Comparison of ENCODE assay signal across 10 mouse cellular contexts in genomic region chr10:99555658-99556352, GRCm38 (mm10).
A peak's percentile ranks its signal among the peaks of the same experiment; 100 is the strongest.
DNase-seq lines count a peak whose midpoint lies in the region; ATAC-seq and TF ChIP-seq lines count a peak whose summit lies in the region.
"Had no signal": no experiment of that assay in that cellular context is flagged by ENCODE, and none has a peak within 500 bp of the region (broad histone marks: within the 10 kb centered on the region; RNA-seq: fewer than 3 reads in every experiment).

No protein-coding gene starts in this region.

- DNase-seq in midbrain, embryonic 14.5 days: peak; percentile 14
- peak; percentile 64 for DNase-seq in brain, embryonic 14.5 days (ENCODE audit: low read depth)
- DNase-seq in lung, postnatal 36 days: no peak
- no peak for DNase-seq in frontal cortex, postnatal 36 days (ENCODE audit: low spot score in 2 of 2)
- no peak for DNase-seq in lung, postnatal 10 days
- DNase-seq: heart, postnatal 10 days had no signal

- no peak overlapping the region for H3K27ac ChIP-seq in midbrain, embryonic 14.5 days (replicated peaks; ENCODE audit: low read depth, low read length)
- no peak overlapping the region for H3K27ac ChIP-seq in midbrain, embryonic 13.5 days
- 0 out of 2 replicates have a peak overlapping the region, but pooled peaks have one; percentile 44 for H3K27ac ChIP-seq in hindbrain, embryonic 13.5 days
- peak overlapping the region; percentile 58; the same call in 1 of the 2 replicates for H3K27ac ChIP-seq in small intestine, adult 2 months (ENCODE audit: insufficient read depth, low read depth, low read length)
- H3K27ac ChIP-seq: macrophage had no signal

- H3K4me3 ChIP-seq in midbrain, embryonic 14.5 days (replicated peaks; ENCODE audit: low read depth, low read length): no peak overlapping the region
- H3K4me3 ChIP-seq in midbrain, embryonic 13.5 days (replicated peaks): no peak overlapping the region
- H3K4me3 ChIP-seq in hindbrain, embryonic 13.5 days: no peak overlapping the region
- H3K4me3 ChIP-seq in small intestine, adult 2 months (ENCODE audit: low read depth, low read length): no peak overlapping the region

- no peak for TF ChIP-seq CTCF in brain, embryonic 14.5 days (IDR thresholded peaks at IDR 0.05; ENCODE audit: borderline replicate concordance, extremely low read depth, insufficient read depth, insufficient read length)
- no peak for TF ChIP-seq CTCF in small intestine, adult 2 months (IDR thresholded peaks at IDR 0.05; ENCODE audit: extremely low read depth, insufficient read length, insufficient replicate concordance, low read depth, low read length)

- H3K4me2 ChIP-seq in midbrain, embryonic 14.5 days (ENCODE audit: low read length): no peak overlapping the region
- no peak overlapping the region for H3K4me2 ChIP-seq in midbrain, embryonic 13.5 days (replicated peaks)
- no peak overlapping the region for H3K4me2 ChIP-seq in hindbrain, embryonic 13.5 days

- H3K9ac ChIP-seq in midbrain, embryonic 14.5 days (replicated peaks; ENCODE audit: low read length): no peak overlapping the region
- H3K9ac ChIP-seq in midbrain, embryonic 13.5 days (replicated peaks): no peak overlapping the region
- H3K9ac ChIP-seq in hindbrain, embryonic 13.5 days: no peak overlapping the region

- H3K27me3 ChIP-seq in midbrain, embryonic 14.5 days (ENCODE audit: control insufficient read depth, insufficient read depth, low read length): no peaks in the 10 kb centered on the region
- H3K27me3 ChIP-seq in midbrain, embryonic 13.5 days: no peaks in the 10 kb centered on the region
- H3K27me3 ChIP-seq in hindbrain, embryonic 13.5 days: no peaks in the 10 kb centered on the region
- no peaks in the 10 kb centered on the region for H3K27me3 ChIP-seq in small intestine, adult 2 months (ENCODE audit: control insufficient read depth, insufficient read depth, low read length)

- no peaks in the 10 kb centered on the region for H3K9me3 ChIP-seq in midbrain, embryonic 14.5 days (ENCODE audit: control insufficient read depth, low read length)
- H3K9me3 ChIP-seq in midbrain, embryonic 13.5 days: no peaks in the 10 kb centered on the region
- no peaks in the 10 kb centered on the region for H3K9me3 ChIP-seq in hindbrain, embryonic 13.5 days

- 76% methylated on average over 12 of the region's 12 CpGs for WGBS in midbrain, embryonic 14.5 days
- 74% methylated on average over 12 of the region's 12 CpGs for WGBS in midbrain, embryonic 13.5 days
- 55% methylated on average over 12 of the region's 12 CpGs for WGBS in hindbrain, embryonic 13.5 days
- WGBS in small intestine, adult 2 months: 29% methylated on average over 12 of the region's 12 CpGs

- no peaks in the 10 kb centered on the region for H3K36me3 ChIP-seq in midbrain, embryonic 14.5 days (ENCODE audit: control insufficient read depth, insufficient read depth, low read length)
- H3K36me3 ChIP-seq in midbrain, embryonic 13.5 days: no peaks in the 10 kb centered on the region
- H3K36me3 ChIP-seq in hindbrain, embryonic 13.5 days: no peaks in the 10 kb centered on the region
- no peaks in the 10 kb centered on the region for H3K36me3 ChIP-seq in small intestine, adult 2 months (ENCODE audit: control insufficient read depth, insufficient read depth, low read length)

- no peak for TF ChIP-seq POLR2A in brain, embryonic 14.5 days (IDR thresholded peaks at IDR 0.05; ENCODE audit: borderline replicate concordance, extremely low read depth, insufficient read depth, insufficient read length, poor library complexity, severe bottlenecking)
- TF ChIP-seq POLR2A in small intestine, adult 2 months (IDR thresholded peaks at IDR 0.05; ENCODE audit: low read depth, low read length): no peak

- no peak; the same call in 1 of the 2 replicates for ATAC-seq in midbrain, embryonic 14.5 days (ENCODE audit: low FRiP score, low TSS enrichment)
- no peak for ATAC-seq in midbrain, embryonic 13.5 days
- ATAC-seq in hindbrain, embryonic 13.5 days (ENCODE audit: low FRiP score): peak; percentile 54

- no peaks in the 10 kb centered on the region for H3K4me1 ChIP-seq in midbrain, embryonic 14.5 days (ENCODE audit: control insufficient read depth, insufficient read depth, low read length)
- H3K4me1 ChIP-seq in midbrain, embryonic 13.5 days (replicated peaks): no peaks in the 10 kb centered on the region
- peaks cover 12% of the 10 kb centered on the region for H3K4me1 ChIP-seq in hindbrain, embryonic 13.5 days (replicated peaks)
- H3K4me1 ChIP-seq in small intestine, adult 2 months (ENCODE audit: control insufficient read depth, insufficient read depth, insufficient read length, low read length): no peaks in the 10 kb centered on the region; the same call in 1 of the 2 replicates

Comparison
In these comparisons a context has a peak if more than half of its experiments do, and no peak if none do; other contexts are left out.
1. DNase-seq: peak in midbrain, embryonic 14.5 days (single experiment) and brain, embryonic 14.5 days (single experiment); none in lung, postnatal 36 days (single experiment), frontal cortex, postnatal 36 days (0 of 2) and lung, postnatal 10 days (single experiment).
2. H3K27ac ChIP-seq: peak in hindbrain, embryonic 13.5 days (single experiment) and small intestine, adult 2 months (single experiment); none in midbrain, embryonic 14.5 days (single experiment) and midbrain, embryonic 13.5 days (single experiment).